Comparison of ENCODE assay signal across 14 mouse cellular contexts in the genomic region with DNA sequence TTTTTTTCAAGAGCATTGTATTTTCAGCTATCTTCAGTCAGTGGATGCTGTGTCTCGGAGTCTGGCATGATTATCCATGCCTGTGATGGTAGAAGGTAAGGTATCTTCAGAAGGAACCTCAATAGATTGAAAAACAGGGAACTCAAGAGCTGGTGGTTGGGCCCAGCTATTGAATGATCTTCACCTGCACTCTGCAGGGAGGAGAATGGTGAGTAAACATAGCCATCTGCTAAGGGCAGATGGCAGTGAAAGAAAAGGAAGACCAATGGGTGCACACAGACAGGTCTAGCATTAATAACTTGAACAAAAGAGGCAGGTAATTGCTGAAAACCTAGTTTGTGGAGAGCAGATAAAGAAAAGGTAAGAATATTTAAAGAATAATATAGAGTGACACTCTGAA.
DNase-seq lines count a peak whose midpoint lies in the region.
"Had no signal": no experiment of that assay in that cellular context is flagged by ENCODE, and none has a peak within 500 bp of the region (broad histone marks: within the 10 kb centered on the region; RNA-seq: fewer than 3 reads in every experiment).

No protein-coding gene starts in this region.

- intact Hi-C loops in heart, postnatal 10 days (cut with DNase I), result no loop called here

- DNase-seq in cerebellum, adult 11-12 months, result peak; percentile 36
- DNase-seq in cerebellum, adult 11 months, result no peak
- DNase-seq in cerebellum, adult 18-20 months, result peak; percentile 32 to 42
- peak; percentile 36 for DNase-seq in cerebellum, adult 9-10 months
- peak; percentile 14 to 48 for DNase-seq in cerebellum, postnatal 36 days
- DNase-seq in spleen, postnatal 4 days (ENCODE audit: low spot score in 2 of 2), result no peak
- DNase-seq in heart, postnatal 10 days, result no peak
- DNase-seq: adrenal gland, adult 2 months; adrenal gland, postnatal 14 days; B cell, adult 2 months; embryo, embryonic 11 days; gastrocnemius, postnatal 25 days; heart, adult 2 months; kidney, adult 2 months had no signal

Comparison
In these comparisons a context has a peak if more than half of its experiments do, and no peak if none do; other contexts are left out.
1. DNase-seq: peak in cerebellum, adult 11-12 months (single experiment), cerebellum, adult 18-20 months (2 of 2), cerebellum, adult 9-10 months (single experiment) and cerebellum, postnatal 36 days (2 of 2); none in cerebellum, adult 11 months (single experiment), spleen, postnatal 4 days (0 of 2) and heart, postnatal 10 days (0 of 2).